Mouse (Mus musculus): ENCODE data around the gene Trmt44. TPM values are rescaled to one million over a fixed set of nuclear protein-coding genes. Genes with fewer than 3 reads are reported as not detected.
A peak's percentile ranks its signal among the peaks of the same experiment; 100 is the strongest.

Gene Trmt44
- total RNA-seq, 2 experiments from 2014 or later = 2.1 to 2.2 TPM

GRCm38 (mm10) chr5:35541059-35541790 lies 33.6 kb downstream of the Trmt44 start:
- no peak for DNase-seq

GRCm38 (mm10) chr5:35540555-35540954 lies 34.3 kb downstream of the Trmt44 start:
- no peak for DNase-seq

- DNase-seq = no peak
Observed at GRCm38 (mm10) chr5:35539576-35539975, 35.3 kb downstream of the Trmt44 start.

GRCm38 (mm10) chr5:35538022-35538421 lies 36.8 kb downstream of the Trmt44 start:
- peak in 1 of 2 experiments; percentile 59 for DNase-seq

- DNase-seq = no peak
Observed at GRCm38 (mm10) chr5:35537474-35537873, 37.4 kb downstream of the Trmt44 start.

DNA sequence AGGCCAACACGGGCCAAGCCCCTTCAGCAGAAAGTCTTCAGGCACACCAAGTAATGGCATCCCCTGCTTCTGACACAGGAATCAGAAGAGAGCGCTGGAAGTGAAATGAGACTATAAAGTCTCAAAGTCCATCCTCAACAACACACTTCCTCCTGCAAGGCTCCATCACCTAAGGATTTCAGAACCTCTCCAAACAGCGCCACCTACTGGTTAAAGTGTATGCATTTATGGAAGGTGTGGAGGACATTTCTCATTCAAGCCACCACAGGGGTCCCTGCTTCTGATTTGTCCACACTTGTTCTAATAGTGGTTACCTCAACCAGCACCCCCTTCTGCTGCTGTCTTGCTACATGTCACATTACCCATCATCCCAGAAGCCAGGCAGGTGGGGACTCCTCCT lies 38.6 kb downstream of the Trmt44 start:
- no peak for DNase-seq

DNA sequence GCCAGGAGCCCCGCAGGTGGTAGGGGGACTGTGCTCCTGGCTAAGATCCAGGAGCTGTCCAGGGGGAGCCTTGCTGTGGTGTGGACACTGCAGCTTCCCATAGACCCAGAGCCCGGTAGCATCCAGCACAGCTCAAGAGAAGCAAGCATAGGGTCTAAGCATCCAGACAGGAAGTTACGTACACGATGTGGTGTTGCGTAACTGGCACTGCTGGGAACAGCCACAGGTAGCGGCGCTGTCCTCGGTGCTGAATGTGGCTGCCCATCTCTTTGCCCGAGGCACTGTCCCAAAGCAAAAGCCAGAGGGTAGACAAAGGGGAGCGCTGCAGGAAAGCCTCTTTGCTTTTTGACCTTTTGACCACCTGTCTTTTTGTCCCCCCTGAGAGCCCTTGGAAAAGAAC lies 43.3 kb downstream of the Trmt44 start:
- peak in 1 of 2 experiments; percentile 40 for DNase-seq

DNA sequence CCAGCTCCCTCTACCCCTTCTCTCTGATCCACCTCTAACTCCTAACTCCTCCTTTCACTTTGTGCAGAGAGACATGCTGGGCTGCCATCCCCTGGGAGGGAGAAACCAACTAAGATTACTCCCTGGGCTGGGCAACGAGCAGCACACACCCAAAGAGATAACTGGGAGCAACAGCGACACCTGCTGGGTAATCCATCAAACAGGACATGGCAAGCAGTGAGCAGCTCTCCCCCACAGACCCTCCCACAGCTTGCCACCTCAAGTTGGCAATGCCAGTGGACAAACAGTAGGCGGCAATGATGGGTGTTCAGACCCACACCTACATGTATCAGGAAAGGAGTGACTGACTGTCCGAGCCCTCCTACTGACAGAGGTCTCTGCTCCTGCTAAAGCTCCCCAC lies 44.4 kb downstream of the Trmt44 start:
- peak; percentile 18 to 50 for DNase-seq

- peak in 1 of 2 experiments; percentile 19 for DNase-seq
Observed at GRCm38 (mm10) chr5:35525469-35526123, 49.3 kb downstream of the Trmt44 start, which contains the start of gene Cpz. Cpz (minus strand) TSS chr5:35525698.

DNA sequence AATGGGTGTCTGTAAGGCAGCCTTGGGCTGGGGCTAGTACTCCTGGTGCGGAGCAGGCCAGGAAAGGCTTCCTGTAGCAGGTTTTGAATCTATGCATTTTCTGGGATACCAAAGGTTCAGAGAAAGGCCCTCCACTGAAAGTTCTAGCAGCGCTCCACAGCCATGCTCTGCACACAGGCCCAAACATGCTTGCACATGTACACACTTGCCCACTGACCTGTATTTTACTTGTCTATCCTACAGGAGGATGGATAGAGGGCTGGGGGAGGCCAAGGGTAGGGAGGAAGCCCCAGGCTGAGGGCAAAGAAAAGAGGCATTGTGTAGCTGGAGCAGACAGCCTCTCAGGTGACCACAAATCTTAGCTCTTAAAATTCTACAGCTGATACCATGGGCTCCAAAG lies 50.5 kb downstream of the Trmt44 start:
- DNase-seq = no peak

DNA sequence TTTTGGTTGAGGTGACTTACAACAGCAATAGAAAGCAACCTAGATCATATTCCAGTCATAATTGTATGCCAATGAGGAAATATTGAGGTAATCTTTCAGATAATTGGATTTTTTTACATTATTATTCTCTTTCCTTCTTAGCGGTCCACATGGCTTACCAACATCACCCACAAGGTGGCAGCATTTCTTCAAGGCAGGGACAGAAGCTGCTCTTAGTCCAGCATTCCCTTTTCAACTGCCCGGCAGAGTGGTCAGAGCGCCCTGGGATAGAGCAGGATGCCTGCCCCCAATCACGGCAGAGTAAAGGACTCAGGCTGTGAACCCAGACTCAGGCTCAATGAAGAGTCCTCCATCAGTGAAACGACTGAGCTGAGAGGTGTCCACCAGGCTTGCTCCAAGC lies 51.1 kb downstream of the Trmt44 start:
- peak; percentile 58 to 90 for DNase-seq

- no peak for DNase-seq
Observed at GRCm38 (mm10) chr5:35516781-35517180, 58.1 kb downstream of the Trmt44 start.

- peak; percentile 25 to 81 for DNase-seq
Observed at GRCm38 (mm10) chr5:35510589-35510988, 64.3 kb downstream of the Trmt44 start.

Other genes starting within 250 kb of the Trmt44 start
- not detected for gene Hmx1, start 186.0 kb downstream of the Trmt44 start, total RNA-seq (2021)
- under 1 TPM; 0.22 to 0.41 TPM for gene Cpz, start 49.4 kb downstream of the Trmt44 start, total RNA-seq (2021)
- 10 to 100 TPM; 26.2 to 28.0 TPM for gene Acox3, start 8.0 kb upstream of the Trmt44 start, total RNA-seq (2021)
- 10 to 100 TPM; 73.5 to 83.6 TPM for gene Htra3, start 104.7 kb upstream of the Trmt44 start, total RNA-seq (2021)
- gene Sh3tc1, start 164.9 kb upstream of the Trmt44 start, total RNA-seq (2021) = 10 to 100 TPM in 1 of 2 experiments, 1 to 10 TPM in 1; 8.2 to 10.3 TPM
- 10 to 100 TPM; 21.4 to 24.4 TPM for gene Ablim2, start 182.8 kb upstream of the Trmt44 start, total RNA-seq (2021)

Data from heart, adult 18-20 months (tissue).